Mouse (Mus musculus) stomach, postnatal 0 days (tissue): Measurements from ENCODE around the gene B3galt1.

Source experiments
- CTCF ChIP-seq: IDR thresholded peaks from 2 replicates; pipeline ENCODE4 v1.5.1; 2016; ENCODE audit warnings: antibody characterized with exemption, low read depth, mild to moderate bottlenecking, moderate library complexity
- EP300 ChIP-seq: optimal IDR thresholded peaks from 2 replicates; pipeline ENCODE3; 2016; ENCODE audit warnings: antibody characterized with exemption

DNA sequence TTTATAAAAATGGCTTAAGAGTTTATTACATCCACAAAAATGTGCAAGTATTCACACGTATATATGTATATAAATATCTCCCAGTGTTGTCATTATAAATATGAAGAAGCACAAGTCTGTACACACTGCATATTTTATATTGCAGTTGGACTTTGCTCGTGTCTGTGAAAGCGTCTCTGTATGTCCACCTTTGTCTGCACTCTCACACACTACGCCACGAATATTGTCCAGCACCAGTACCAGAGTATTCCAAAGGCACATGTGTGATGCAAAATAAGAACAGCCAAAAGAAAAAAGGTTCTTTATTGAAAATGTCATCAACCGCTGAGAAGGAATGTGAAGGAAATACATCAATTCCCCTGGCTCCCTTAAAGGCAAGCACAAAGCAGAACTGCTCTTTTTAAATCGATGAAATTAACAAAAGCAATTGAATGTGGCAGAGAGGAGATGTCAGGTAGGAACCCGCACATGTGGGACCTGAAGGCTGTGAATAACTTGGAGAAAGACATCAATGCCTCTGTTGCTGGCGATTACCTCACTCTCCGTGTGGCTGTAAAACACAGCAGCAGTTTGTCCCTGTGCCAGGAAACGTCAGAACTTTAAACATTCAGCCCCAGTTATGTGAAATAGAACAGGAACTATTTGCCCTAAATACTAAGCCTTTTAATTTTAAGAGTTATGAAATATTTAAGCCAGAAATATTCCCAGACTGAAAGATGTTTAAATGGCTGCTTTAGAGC is 23.5 kb upstream of the B3galt1 start:
- no peak for TF ChIP-seq CTCF
- TF ChIP-seq EP300, result no peak
